Mouse (Mus musculus) embryonic facial prominence, embryonic 10.5 days (tissue): ENCODE results near the gene Slc39a11. TPM values are rescaled to one million over a fixed set of nuclear protein-coding genes. Genes with fewer than 3 reads are reported as not detected.
A peak's percentile ranks its signal among the peaks of the same experiment; 100 is the strongest.

Experiments
- DNase-seq: peaks from one replicate; pipeline ENCODE4 v3.0.0-alpha.2; 2017; ENCODE audit warnings: low spot score
- H3K27ac ChIP-seq: fragments of 300-500 bp; sonication (generic); replicated peaks from 2 replicates; pipeline ENCODE4 v1.5.1; 2016; ENCODE audit warnings: mild to moderate bottlenecking
- H3K27me3 ChIP-seq: fragments of 300-500 bp; sonication (generic); replicated peaks from 2 replicates; pipeline ENCODE4 v1.6.1; 2016; ENCODE audit warnings: low read depth, mild to moderate bottlenecking; ENCODE audit not compliant: poor library complexity, severe bottlenecking
- H3K36me3 ChIP-seq: fragments of 300-500 bp; sonication (generic); replicated peaks from 2 replicates; pipeline ENCODE4 v1.6.1; 2016; ENCODE audit warnings: mild to moderate bottlenecking, moderate library complexity
- H3K4me1 ChIP-seq: fragments of 300-500 bp; sonication (generic); 2 replicates; pipeline ENCODE4 v1.6.1; 2016
- H3K4me3 ChIP-seq: fragments of 300-500 bp; sonication (generic); 2 replicates; pipeline ENCODE4 v1.5.1; 2016; ENCODE audit warnings: mild to moderate bottlenecking, moderate library complexity
- H3K9me3 ChIP-seq: fragments of 300-500 bp; sonication (generic); 2 replicates; pipeline ENCODE4 v1.6.1; 2016; ENCODE audit warnings: mild to moderate bottlenecking
- WGBS: fragments of 180-500 bp; shearing (Covaris S2); methylation state at CpG from one replicate; pipeline ENCODE4 v1.1.7; 2016; 5-methylcytosine and 5-hydroxymethylcytosine counted together
- polyA plus RNA-seq: library from polyadenylated mRNA; unstranded; fragments of >200 nt; fragmentation: Nextera tagmentation; extraction: Ambion mirVana; gene quantifications from 2 replicates; pipeline ENCODE4 v1.2.1, GENCODE M21; 2016

Slc39a11 gene
- polyA plus RNA-seq, 1 experiment from 2014 or later, result 17.2 TPM

DNA sequence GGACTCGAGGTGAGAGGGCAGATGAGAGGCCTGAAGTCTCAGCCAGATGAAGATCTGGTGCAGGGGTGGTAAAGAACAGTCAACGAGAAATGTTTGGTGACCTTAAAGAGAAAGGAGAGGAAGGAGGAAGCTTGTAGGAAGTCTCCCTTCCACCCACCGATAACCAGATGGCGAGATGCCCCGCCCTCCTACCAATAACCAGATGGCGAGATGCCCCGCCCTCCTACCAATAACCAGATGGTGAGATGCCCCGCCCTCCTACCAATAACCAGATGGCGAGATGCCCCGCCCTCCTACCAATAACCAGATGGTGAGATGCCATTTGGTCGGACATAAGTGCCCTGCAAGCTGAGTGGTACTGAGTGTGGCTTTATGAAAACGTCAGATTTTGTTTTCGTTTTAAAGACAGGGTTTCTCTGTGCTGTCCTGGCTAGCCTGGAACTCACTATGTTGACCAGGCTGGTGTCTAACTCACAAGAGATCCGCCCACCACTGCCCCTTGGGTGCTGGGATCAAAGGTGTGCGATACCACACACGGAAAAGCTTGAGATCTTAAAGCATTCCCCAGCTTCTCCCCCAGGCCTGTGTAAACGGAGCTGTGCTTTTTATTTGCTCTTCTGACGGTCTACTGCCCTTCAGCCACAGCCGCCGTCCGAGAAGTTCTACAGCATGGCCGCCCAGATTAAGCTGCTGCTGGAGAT, 1.5 kb upstream of the Slc39a11 start:
- H3K4me1 ChIP-seq, result peaks cover 62% of the 10 kb centered on the region

DNA sequence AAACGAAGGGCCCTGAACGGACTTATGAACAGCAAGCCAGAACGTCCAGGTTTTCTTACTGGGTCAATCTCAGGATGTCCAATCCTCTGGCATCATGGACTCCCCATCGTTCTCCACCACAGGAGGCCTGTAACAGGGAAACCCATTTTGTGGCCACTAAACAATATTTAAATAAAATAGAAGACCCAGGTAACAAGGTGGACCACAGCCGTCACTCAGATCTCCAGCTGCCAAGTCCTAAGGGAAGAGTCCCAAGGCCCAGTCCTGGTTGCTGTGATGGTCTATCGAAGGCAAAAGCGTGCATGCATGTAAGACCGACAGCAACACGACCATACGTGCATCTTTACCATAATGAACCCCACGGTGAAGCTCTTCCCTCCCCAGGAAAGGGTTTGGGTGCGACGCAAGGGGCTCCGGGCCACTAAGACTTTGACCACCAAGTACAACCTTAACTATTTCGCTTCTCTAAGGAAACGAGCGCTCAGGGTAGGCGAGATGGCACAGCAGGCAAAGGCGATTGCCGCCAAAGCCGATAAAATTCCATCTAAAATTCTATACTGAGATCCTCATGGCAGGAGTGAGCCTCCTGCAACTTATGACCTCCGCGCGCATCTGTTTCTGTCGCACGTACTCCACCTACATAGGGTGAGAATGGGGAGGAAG, 1.1 kb downstream of the Slc39a11 start, which contains the start of gene Cog1:
Gene Cog1, plus strand, starts transcription at position 480 of the 663 bp plus-strand sequence.
- Histone ChIP-seq H3K4me3 (peak within 1 kb of the TSS; percentile 97), H3K4me1 (peaks cover 46% of the 10 kb centered on the region), H3K27ac (peak within 1 kb of the TSS; percentile 97), H3K36me3 (peaks cover 24% of the 10 kb centered on the region), H3K9me3 (peaks cover 5% of the 10 kb centered on the region; the same call in 1 of the 2 replicates), H3K27me3 (0 out of 2 replicates have a peak, but pooled peaks cover 5% of the 10 kb centered on the region)
- 41% methylated on average over 26 of the region's 26 CpGs for WGBS
- no peak for DNase-seq

More for the DNA sequence above, 1.5 kb upstream of the Slc39a11 start:
- WGBS, result 72% methylated on average over 22 of the region's 22 CpGs
- DNase-seq, result no peak
- Histone ChIP-seq H3K27ac (peak overlapping the region; percentile 19; the same call in 1 of the 2 replicates), H3K36me3 (peaks cover 49% of the 10 kb centered on the region), H3K4me3 (peak overlapping the region; percentile 97; the same call in 1 of the 2 replicates), H3K9me3 (no peaks in the 10 kb centered on the region), H3K27me3 (0 out of 2 replicates have a peak, but pooled peaks cover 5% of the 10 kb centered on the region)

DNA sequence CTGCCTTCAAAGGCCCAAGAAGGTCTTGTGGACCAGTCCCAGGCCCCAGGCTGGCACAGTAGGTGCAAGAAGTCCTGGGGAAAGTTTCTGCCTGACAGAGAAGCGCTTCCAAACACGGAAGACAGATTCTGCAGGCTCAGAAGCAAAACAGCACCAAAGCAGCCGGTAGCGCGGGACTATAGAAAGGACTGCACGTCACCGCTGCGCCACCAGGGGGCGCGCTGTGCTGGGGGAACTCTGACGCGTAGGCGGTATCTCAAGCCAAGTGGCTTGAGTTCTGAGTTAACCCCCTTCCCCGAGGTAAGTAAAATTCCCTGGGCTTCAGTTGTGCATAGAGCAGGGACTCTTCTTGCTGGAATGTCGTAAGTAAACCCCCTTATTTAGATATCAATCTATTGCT, 1.7 kb downstream of the Slc39a11 start:
- peaks cover 17% of the 10 kb centered on the region for H3K36me3 ChIP-seq
- H3K27ac ChIP-seq, result peak overlapping the region; percentile 73
- peaks cover 46% of the 10 kb centered on the region for H3K4me1 ChIP-seq
- peak; percentile 90 for DNase-seq
- H3K27me3 ChIP-seq, result 0 out of 2 replicates have a peak, but pooled peaks cover 5% of the 10 kb centered on the region
- peak overlapping the region; percentile 36 for H3K4me3 ChIP-seq
- WGBS, result 3% methylated on average over 15 of the region's 15 CpGs
- H3K9me3 ChIP-seq, result peaks cover 5% of the 10 kb centered on the region; the same call in 1 of the 2 replicates

DNA sequence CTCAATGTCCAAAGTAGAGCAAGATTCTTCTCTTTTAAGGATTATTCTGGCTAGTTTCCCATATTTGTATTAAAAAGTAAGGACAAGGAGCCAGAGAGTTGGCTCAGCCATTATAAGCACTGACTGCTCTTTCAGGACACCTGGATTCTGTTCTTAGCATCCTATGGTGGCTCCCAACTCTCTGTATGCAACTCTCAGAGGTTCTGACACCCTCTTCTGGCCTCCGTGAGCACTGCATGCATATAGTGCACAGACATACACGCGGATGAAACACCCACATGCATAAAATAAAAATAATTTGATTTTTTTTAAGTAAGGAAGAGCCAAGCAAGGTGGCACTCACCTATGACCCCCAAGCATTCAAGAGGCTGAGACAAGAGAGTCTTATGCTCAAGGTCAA, 4.7 kb downstream of the Slc39a11 start:
- peaks cover 22% of the 10 kb centered on the region for H3K4me1 ChIP-seq
- H3K27me3 ChIP-seq, result 0 out of 2 replicates have a peak, but pooled peaks cover 5% of the 10 kb centered on the region
- H3K27ac ChIP-seq, result no peak overlapping the region
- no peak for DNase-seq
- 83% methylated on average over 3 of the region's 3 CpGs for WGBS
- no peak overlapping the region for H3K4me3 ChIP-seq
- H3K36me3 ChIP-seq, result no peaks in the 10 kb centered on the region
- H3K9me3 ChIP-seq, result peaks cover 5% of the 10 kb centered on the region; the same call in 1 of the 2 replicates

DNA sequence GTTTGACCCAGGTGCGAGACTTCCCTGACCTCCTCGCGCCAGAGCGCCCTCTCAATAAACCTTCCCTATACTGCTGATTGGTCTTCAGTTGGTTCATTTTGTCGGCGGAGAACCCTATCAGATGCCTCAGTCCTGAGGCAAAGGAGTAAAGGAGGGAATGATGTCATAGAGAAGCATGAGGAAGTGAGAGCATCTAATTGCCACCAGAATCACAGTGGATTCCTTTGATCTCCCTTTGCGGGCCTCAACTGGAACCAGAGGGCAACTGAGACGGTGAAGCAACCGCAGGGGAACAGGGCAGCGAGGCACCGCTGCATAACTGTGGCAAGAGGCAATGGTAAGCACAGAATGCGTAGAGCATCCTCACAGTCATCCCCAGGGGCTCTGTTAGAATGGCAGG, 11.2 kb downstream of the Slc39a11 start:
- H3K4me1 ChIP-seq, result no peaks in the 10 kb centered on the region
- peaks cover 5% of the 10 kb centered on the region; the same call in 1 of the 2 replicates for H3K9me3 ChIP-seq

DNA sequence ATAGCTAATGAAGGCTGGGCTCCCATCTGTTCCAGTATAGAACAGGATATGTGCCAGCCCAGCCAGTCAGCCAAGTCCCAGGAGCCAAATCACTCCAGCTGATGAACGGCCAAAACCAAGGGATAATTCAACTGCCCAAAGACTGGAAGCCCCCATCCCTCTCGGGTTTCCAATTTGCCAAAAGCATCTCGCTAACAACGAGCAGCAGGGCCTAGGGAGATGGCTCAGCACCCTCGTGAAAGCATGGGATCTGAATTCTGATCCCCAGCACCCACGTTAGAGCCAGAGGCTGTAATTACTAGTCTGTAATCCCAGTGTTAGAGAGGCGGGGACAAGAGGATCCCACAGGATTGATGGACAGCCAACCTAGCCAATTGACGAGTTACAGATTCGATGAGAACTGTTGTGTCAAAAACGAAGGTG, 15.2 kb downstream of the Slc39a11 start:
- WGBS, result 69% methylated on average over 10 of the region's 10 CpGs
- DNase-seq, result no peak
- no peak overlapping the region for H3K27ac ChIP-seq
- no peaks in the 10 kb centered on the region for H3K4me1 ChIP-seq
- no peaks in the 10 kb centered on the region for H3K36me3 ChIP-seq
- peaks cover 5% of the 10 kb centered on the region; the same call in 1 of the 2 replicates for H3K9me3 ChIP-seq
- H3K27me3 ChIP-seq, result no peaks in the 10 kb centered on the region
- H3K4me3 ChIP-seq, result no peak overlapping the region

More for the DNA sequence above, 11.2 kb downstream of the Slc39a11 start:
- Histone ChIP-seq H3K27me3 (no peaks in the 10 kb centered on the region), H3K36me3 (no peaks in the 10 kb centered on the region), H3K4me3 (no peak overlapping the region), H3K27ac (no peak overlapping the region)
- no peak for DNase-seq
- 91% methylated on average over 12 of the region's 12 CpGs for WGBS

DNA sequence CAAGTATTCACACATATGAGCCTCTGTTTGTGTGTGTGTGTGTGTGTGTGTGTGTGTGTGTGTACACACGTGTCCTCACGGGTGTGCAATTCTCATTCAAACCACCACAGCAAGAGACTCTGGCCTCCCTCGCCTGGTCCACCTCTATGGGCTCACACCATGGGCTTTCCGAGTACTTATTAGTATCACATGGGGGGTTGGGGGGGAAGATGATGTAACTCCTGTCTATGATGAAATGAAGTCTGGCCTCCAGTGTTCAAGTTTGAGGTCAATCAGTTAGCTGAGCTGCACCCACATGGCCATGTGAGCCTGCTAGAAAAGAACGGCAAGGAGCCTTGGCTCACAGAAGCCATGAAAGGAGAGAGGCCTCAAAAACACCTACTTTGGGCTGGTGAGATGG, 16.5 kb downstream of the Slc39a11 start:
- Histone ChIP-seq H3K36me3 (no peaks in the 10 kb centered on the region), H3K4me3 (no peak overlapping the region), H3K27me3 (no peaks in the 10 kb centered on the region; the same call in 1 of the 2 replicates), H3K9me3 (peaks cover 5% of the 10 kb centered on the region; the same call in 1 of the 2 replicates), H3K4me1 (no peaks in the 10 kb centered on the region), H3K27ac (no peak overlapping the region)
- WGBS, result 89% methylated on average over 5 of the region's 5 CpGs
- DNase-seq, result no peak

DNA sequence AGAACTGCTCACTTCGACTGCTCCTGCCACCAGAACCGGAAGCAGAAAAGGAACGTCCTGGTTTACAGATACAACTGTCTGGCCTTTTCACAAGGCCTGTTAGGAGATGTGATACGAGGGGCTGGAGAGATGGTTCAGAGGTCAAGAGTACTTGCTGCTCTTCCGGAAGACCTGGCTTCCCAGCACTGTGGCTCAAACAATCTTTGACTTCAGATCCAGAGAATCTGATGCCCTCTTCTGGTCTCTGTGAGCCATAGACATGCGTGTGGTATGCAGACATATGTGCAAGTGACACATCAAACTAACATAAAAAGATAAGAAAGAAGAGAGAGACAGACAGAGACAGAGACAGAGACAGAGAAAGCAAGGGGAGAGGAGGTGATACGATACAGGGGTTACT, 17.6 kb downstream of the Slc39a11 start:
- WGBS, result 76% methylated on average over 7 of the region's 7 CpGs
- no peak overlapping the region for H3K27ac ChIP-seq
- no peaks in the 10 kb centered on the region for H3K9me3 ChIP-seq
- H3K27me3 ChIP-seq, result no peaks in the 10 kb centered on the region; the same call in 1 of the 2 replicates
- DNase-seq, result no peak
- no peaks in the 10 kb centered on the region for H3K4me1 ChIP-seq
- no peaks in the 10 kb centered on the region for H3K36me3 ChIP-seq
- no peak overlapping the region for H3K4me3 ChIP-seq

DNA sequence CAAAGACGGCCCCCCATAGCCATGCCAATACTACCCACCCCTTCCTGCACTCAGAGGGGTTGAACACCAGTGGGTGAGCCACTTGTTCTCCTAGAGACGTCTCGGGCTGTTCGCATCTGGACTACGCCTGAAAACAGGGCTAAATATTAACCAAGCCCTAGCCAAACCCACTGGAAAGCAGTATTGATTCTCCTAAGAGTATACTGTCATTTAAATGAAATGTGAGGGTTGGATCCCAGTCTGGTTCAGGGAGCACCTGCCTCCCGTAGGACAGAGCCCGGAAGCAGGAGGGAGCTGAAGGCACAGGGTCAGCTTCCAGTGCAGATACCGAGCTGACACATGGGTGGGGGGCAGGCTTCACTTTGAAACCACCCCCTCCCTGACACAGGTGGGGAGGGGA, 18.0 kb downstream of the Slc39a11 start:
- Histone ChIP-seq H3K27me3 (no peaks in the 10 kb centered on the region; the same call in 1 of the 2 replicates), H3K36me3 (no peaks in the 10 kb centered on the region), H3K9me3 (no peaks in the 10 kb centered on the region), H3K4me3 (no peak overlapping the region), H3K4me1 (no peaks in the 10 kb centered on the region), H3K27ac (no peak overlapping the region)
- WGBS, result 82% methylated on average over 8 of the region's 8 CpGs
- no peak for DNase-seq

DNA sequence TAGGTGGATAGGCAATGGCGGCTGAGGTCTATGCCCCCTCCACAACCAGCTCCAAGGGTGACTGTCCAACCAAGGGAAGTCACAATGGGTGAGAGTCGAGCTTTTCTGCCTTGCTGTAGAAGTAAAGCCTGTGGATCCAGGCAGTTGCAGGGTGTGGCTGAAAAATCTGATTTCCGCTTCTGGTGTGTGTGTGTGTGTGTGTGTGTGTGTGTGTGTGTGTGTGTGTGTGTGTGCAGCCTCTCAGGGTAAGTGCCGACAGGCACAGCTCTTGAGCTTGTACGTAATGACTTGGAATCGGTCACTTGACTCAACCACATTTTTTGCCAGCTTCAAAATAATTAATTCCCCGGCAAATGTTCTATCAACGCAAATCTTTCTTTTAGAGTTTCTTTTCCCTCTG, 18.6 kb downstream of the Slc39a11 start:
- Histone ChIP-seq H3K36me3 (no peaks in the 10 kb centered on the region), H3K9me3 (no peaks in the 10 kb centered on the region)
- WGBS, result 85% methylated on average over 8 of the region's 8 CpGs

DNA sequence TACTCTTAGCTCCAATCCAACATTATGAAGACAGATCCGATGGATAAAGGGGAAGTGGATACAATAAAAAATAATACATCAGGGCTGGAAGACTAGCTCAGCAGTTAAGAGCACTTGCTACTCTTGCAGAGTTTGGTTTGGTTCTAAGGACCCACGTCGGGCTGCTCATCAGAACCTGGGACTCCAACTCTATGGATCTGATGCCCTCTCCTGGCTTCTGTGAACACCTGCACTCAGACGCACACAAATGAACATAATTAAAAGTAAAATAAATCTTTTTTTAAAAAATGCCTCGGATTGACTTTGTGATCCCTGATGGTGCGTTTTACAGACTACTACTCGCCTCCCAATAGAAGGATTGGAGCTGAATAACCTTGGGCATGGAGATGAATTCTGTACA, 19.2 kb downstream of the Slc39a11 start:
- Histone ChIP-seq H3K4me1 (no peaks in the 10 kb centered on the region), H3K9me3 (no peaks in the 10 kb centered on the region), H3K27ac (no peak overlapping the region), H3K4me3 (no peak overlapping the region), H3K27me3 (no peaks in the 10 kb centered on the region; the same call in 1 of the 2 replicates), H3K36me3 (no peaks in the 10 kb centered on the region)
- no peak for DNase-seq
- WGBS, result 65% methylated on average over 7 of the region's 7 CpGs

More for the DNA sequence above, 18.6 kb downstream of the Slc39a11 start:
- Histone ChIP-seq H3K27ac (no peak overlapping the region), H3K27me3 (no peaks in the 10 kb centered on the region; the same call in 1 of the 2 replicates), H3K4me3 (no peak overlapping the region), H3K4me1 (no peaks in the 10 kb centered on the region)
- DNase-seq, result no peak

DNA sequence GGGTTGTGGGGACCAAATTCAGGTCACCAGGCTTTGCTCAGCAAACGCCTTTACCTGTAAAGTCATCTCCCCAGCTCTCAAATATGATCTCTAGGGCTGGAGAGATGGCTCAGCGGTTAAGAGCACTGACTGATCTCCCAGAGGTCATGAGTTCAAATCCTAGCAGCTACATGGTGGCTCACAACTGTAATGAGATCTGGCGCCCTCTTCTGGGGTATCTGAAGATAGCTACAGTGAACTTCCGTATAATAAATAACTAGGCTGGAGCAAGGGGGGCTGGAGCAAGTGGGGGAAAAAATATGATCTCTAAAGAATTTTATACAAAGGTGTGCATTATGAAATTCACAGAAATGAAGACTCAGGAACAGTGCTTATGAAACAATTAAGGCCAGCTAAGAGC, 22.1 kb downstream of the Slc39a11 start:
- 55% methylated on average over 4 of the region's 4 CpGs for WGBS
- Histone ChIP-seq H3K9me3 (no peaks in the 10 kb centered on the region), H3K27me3 (no peaks in the 10 kb centered on the region; the same call in 1 of the 2 replicates), H3K27ac (no peak overlapping the region), H3K4me1 (no peaks in the 10 kb centered on the region), H3K4me3 (no peak overlapping the region), H3K36me3 (peaks cover 9% of the 10 kb centered on the region)
- no peak for DNase-seq
